Mouse (Mus musculus) ES-E14 (cell line): ENCODE data around the gene H2afz.

ENCODE experiments used
- CHD2 ChIP-seq: IDR thresholded peaks from 2 replicates; pipeline ENCODE4 v1.6.1; 2014; ENCODE audit warnings: mild to moderate bottlenecking, low read depth, low read length, inconsistent platforms
- HCFC1 ChIP-seq: IDR thresholded peaks from 2 replicates; pipeline ENCODE4 v1.6.1; 2012; ENCODE audit warnings: low read length, inconsistent platforms, borderline replicate concordance; ENCODE audit not compliant: insufficient read depth
- ZNF384 ChIP-seq: IDR thresholded peaks from 2 replicates; pipeline ENCODE4 v1.6.1; 2012; ENCODE audit warnings: low read depth, low read length, inconsistent platforms

GRCm38 (mm10) chr3:137913093-137913492, 48.8 kb downstream of the H2afz start:
- TF ChIP-seq HCFC1 = no peak
- TF ChIP-seq ZNF384 = no peak
- no peak for TF ChIP-seq CHD2
